Mouse (Mus musculus) mammary gland, adult 2 months (tissue): Measurements from ENCODE around the gene Twsg1. TPM values are rescaled to one million over a fixed set of nuclear protein-coding genes. Genes with fewer than 3 reads are reported as not detected.

Experiments used
- polyA plus RNA-seq: library from polyadenylated mRNA; depleted of rRNA; stranded (reverse); fragments of >200 nt; gene quantifications from 2 replicates; pipeline ENCODE4 v1.2.3, GENCODE M21; 2012; ENCODE audit warnings: low replicate concordance; rRNA removed

Twsg1 gene
- polyA plus RNA-seq = 46.9 and 48.5 TPM in 2 replicates

GRCm38 (mm10) chr17:65950622-65951404, at the start of gene Twsg1:
Gene Twsg1, minus strand, starts transcription at chr17:65951226.

GRCm38 (mm10) chr17:65885697-65886529, 65.1 kb downstream of the Twsg1 start, which contains the start of gene Ralbp1:
Gene Ralbp1, minus strand, starts transcription at chr17:65885798.

Other genes starting within 250 kb of the Twsg1 start
- gene Rab31, start 178.5 kb downstream of the Twsg1 start, polyA plus RNA-seq = 14.5 and 29.6 TPM in 2 replicates
- gene Ppp4r1, start 168.7 kb downstream of the Twsg1 start, polyA plus RNA-seq = 26.6 and 37.7 TPM in 2 replicates
- gene Ralbp1, start 65.4 kb downstream of the Twsg1 start, polyA plus RNA-seq = 33.8 and 38.6 TPM in 2 replicates
- gene Ankrd12, start 125.9 kb upstream of the Twsg1 start, polyA plus RNA-seq = 3.3 and 6.1 TPM in 2 replicates
- gene Ndufv2, start 150.3 kb upstream of the Twsg1 start, polyA plus RNA-seq = 29.5 and 83.3 TPM in 2 replicates
- 43.1 and 54.1 TPM in 2 replicates for gene Washc1, start 160.3 kb upstream of the Twsg1 start, polyA plus RNA-seq
- gene Ddx11, start 172.3 kb upstream of the Twsg1 start, polyA plus RNA-seq = 5.6 and 7.0 TPM in 2 replicates